Mouse (Mus musculus) lung, embryonic 15.5 days (tissue): Measurements from ENCODE around the gene Slc22a12. TPM values are rescaled to one million over a fixed set of nuclear protein-coding genes. Genes with fewer than 3 reads are reported as not detected.

Experiments
- ATAC-seq: fragments of 200-750 bp; cut with Nextera tagmentation; 2 replicates; pipeline ENCODE4 v1.8.0; 2017; ENCODE audit warnings: moderate number of reproducible peaks, borderline replicate concordance; ENCODE audit not compliant: low FRiP score, low TSS enrichment; ENCODE audit errors: extremely low read depth
- H3K27ac ChIP-seq: fragments of 300-500 bp; sonication (generic); 2 replicates; pipeline ENCODE4 v1.5.1; 2015; ENCODE audit warnings: moderate library complexity, mild to moderate bottlenecking, inconsistent platforms
- H3K27me3 ChIP-seq: fragments of 300-500 bp; sonication (generic); 2 replicates; pipeline ENCODE4 v1.6.1; 2015; ENCODE audit warnings: inconsistent platforms
- H3K36me3 ChIP-seq: fragments of 300-500 bp; sonication (generic); 2 replicates; pipeline ENCODE4 v1.6.1; 2015; ENCODE audit warnings: inconsistent platforms
- H3K4me1 ChIP-seq: fragments of 300-500 bp; sonication (generic); 2 replicates; pipeline ENCODE4 v1.6.1; 2015; ENCODE audit warnings: inconsistent platforms
- H3K4me2 ChIP-seq: fragments of 300-500 bp; sonication (generic); 2 replicates; pipeline ENCODE4 v1.6.1; 2015; ENCODE audit warnings: inconsistent platforms, mild to moderate bottlenecking, moderate library complexity
- H3K4me3 ChIP-seq: fragments of 300-500 bp; sonication (generic); 2 replicates; pipeline ENCODE4 v1.5.1; 2015; ENCODE audit warnings: mild to moderate bottlenecking, inconsistent platforms
- H3K9ac ChIP-seq: fragments of 300-500 bp; sonication (generic); 2 replicates; pipeline ENCODE4 v1.6.1; 2015; ENCODE audit warnings: inconsistent platforms
- H3K9me3 ChIP-seq: fragments of 300-500 bp; sonication (generic); 2 replicates; pipeline ENCODE4 v1.6.1; 2016; ENCODE audit warnings: inconsistent platforms
- WGBS: fragments of 180-500 bp; shearing (Covaris S2); methylation state at CpG from one replicate; pipeline ENCODE4 v1.1.7; 2015; 5-methylcytosine and 5-hydroxymethylcytosine counted together
- polyA plus RNA-seq: library from polyadenylated mRNA; unstranded; fragments of >200 nt; fragmentation: Nextera tagmentation; extraction: Ambion mirVana; gene quantifications from 2 replicates; pipeline ENCODE4 v1.2.1, GENCODE M21; 2015

Slc22a12 gene
- polyA plus RNA-seq, 1 experiment from 2014 or later, result 0.11 TPM

DNA sequence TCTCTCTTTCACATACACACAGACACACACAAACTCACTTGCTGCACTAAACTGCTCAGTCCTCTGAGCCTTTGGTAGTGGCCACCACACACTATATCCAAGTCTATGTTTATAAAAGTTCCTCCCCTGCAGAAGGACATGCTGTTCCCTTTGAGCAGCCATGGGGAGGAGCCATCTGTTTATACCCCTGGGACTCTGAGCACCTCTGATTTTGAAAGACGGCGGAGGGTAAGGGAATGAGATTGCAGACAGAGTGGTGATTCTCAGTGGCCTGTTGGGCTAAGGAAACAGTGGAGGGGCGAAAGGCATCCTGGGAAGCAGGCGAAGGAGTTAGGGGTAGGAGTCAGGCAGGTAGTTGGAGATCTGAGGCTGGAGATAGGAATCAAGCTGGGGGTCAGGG, 3.2 kb downstream of the Slc22a12 start:
- H3K27ac ChIP-seq, result no peak overlapping the region
- no peak for ATAC-seq
- H3K27me3 ChIP-seq, result no peaks in the 10 kb centered on the region; the same call in 1 of the 2 replicates

DNA sequence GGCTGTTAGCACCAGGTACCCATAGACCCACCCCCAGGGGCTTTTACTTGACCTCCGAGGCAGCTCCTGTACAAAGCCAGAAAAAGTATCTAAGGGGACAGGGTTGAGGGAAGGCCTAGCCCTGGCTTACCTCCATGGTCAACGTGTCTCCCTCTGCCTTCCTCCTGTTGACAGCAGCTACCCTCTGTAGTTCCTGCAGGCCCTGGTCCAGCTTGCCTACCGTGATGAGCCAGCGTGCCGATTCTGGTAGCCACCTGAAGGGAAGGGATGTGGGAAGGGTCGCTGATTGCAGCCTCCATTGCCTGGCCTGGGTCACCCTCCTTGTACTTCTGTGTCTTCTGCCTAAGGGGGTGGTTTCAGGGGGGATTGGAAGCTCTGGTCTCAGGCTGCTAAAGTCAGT, 4.3 kb downstream of the Slc22a12 start:
- Histone ChIP-seq H3K9me3 (no peaks in the 10 kb centered on the region), H3K36me3 (no peaks in the 10 kb centered on the region), H3K27ac (no peak overlapping the region), H3K4me3 (no peak overlapping the region), H3K27me3 (peaks cover 6% of the 10 kb centered on the region; the same call in 1 of the 2 replicates), H3K9ac (no peak overlapping the region), H3K4me2 (no peak overlapping the region), H3K4me1 (no peaks in the 10 kb centered on the region)
- no peak for ATAC-seq
- 82% methylated on average over 6 of the region's 6 CpGs for WGBS

More for the DNA sequence above, 3.2 kb downstream of the Slc22a12 start:
- Histone ChIP-seq H3K4me3 (no peak overlapping the region), H3K9me3 (no peaks in the 10 kb centered on the region), H3K36me3 (no peaks in the 10 kb centered on the region), H3K9ac (no peak overlapping the region), H3K4me2 (no peak overlapping the region), H3K4me1 (no peaks in the 10 kb centered on the region)
- WGBS, result 68% methylated on average over 4 of the region's 4 CpGs

DNA sequence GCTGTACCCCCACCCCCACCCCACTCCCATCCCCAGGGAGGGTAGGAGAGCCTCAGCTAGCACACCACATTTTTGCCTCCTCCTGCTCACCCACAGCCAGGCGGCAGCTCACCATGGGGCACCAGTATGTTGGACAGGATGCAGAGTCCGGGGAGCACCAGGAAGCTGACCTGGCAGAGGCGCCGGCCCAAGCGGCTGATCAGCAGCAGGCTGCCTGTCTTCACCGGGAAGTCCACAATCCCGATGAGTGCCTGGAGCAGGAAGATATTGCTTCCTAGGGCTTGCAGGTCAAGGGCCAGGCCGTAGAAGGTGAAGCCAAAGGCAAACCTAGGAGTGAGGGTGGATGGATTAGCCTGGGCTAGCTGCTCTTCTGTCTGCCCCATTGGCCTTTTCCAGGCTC, 5.3 kb downstream of the Slc22a12 start:
- Histone ChIP-seq H3K36me3 (no peaks in the 10 kb centered on the region), H3K4me2 (no peak overlapping the region), H3K4me1 (peaks cover 2% of the 10 kb centered on the region), H3K9me3 (no peaks in the 10 kb centered on the region), H3K9ac (no peak overlapping the region), H3K4me3 (no peak overlapping the region), H3K27me3 (peaks cover 16% of the 10 kb centered on the region), H3K27ac (no peak overlapping the region)
- ATAC-seq, result no peak
- 49% methylated on average over 8 of the region's 8 CpGs for WGBS

DNA sequence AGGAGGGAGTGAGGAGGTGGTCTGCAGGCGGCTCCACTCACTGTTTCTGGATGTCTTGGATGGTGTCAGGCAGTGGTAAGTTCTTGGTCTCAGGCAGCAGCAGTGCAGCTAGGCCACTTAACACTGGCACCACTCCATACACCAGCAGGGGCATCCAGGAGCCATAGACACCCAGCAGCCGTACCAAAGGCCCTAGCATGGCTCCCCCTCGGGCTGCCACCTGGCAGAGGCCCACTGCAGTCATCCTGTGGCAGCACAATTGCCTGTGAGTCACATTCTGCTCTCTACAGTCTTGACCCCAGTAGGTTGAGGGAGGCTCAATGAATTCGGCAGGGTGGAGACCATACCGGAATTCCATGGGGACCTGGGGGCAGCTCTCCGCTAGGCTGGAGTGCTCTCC, 6.1 kb downstream of the Slc22a12 start:
- no peaks in the 10 kb centered on the region for H3K36me3 ChIP-seq
- H3K27me3 ChIP-seq, result peaks cover 22% of the 10 kb centered on the region
- 60% methylated on average over 6 of the region's 6 CpGs for WGBS
- H3K4me2 ChIP-seq, result no peak overlapping the region
- H3K4me1 ChIP-seq, result peaks cover 10% of the 10 kb centered on the region
- H3K9ac ChIP-seq, result no peak overlapping the region
- no peak for ATAC-seq
- H3K27ac ChIP-seq, result no peak overlapping the region
- H3K4me3 ChIP-seq, result no peak overlapping the region
- H3K9me3 ChIP-seq, result no peaks in the 10 kb centered on the region

DNA sequence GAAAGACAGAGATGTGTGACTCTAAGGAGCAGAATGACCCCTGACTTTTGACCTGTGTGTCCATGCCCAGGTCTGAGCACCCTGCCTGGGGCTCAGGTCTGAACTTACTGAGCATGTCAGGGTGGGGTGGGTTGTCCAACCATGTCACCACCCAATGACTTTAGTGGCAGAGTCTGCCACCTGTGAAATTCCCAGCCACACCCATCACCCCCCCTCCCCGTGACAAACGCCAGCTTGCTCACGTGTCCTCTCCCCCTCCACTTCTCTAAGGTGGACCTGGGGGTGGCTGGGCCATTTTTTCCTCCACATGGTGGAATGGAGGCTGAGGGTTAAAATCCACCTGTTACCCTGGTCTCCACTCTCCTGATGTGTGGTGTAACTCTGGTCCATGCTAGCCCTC, 6.6 kb downstream of the Slc22a12 start:
- Histone ChIP-seq H3K27me3 (peaks cover 27% of the 10 kb centered on the region), H3K36me3 (no peaks in the 10 kb centered on the region), H3K4me1 (peaks cover 15% of the 10 kb centered on the region), H3K9ac (no peak overlapping the region), H3K27ac (no peak overlapping the region), H3K4me3 (no peak overlapping the region), H3K9me3 (no peaks in the 10 kb centered on the region), H3K4me2 (no peak overlapping the region)
- 61% methylated on average over 3 of the region's 3 CpGs for WGBS
- ATAC-seq, result no peak

DNA sequence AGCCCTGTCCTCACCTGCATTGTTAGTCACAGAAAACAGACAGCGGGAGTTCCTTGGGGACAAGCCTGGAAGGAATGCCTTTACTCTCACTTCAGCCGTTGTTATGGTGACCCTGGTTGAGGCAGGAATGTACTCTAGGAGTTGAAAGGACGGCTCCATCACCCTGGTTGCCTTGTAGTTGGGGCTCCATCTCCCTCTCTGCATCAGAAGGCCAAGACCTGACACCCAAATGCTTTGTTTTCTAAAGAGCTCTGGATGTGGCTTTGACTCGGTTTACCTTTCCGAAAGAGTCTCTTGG, 8.8 kb downstream of the Slc22a12 start:
- Histone ChIP-seq H3K27me3 (peaks cover 45% of the 10 kb centered on the region), H3K9me3 (no peaks in the 10 kb centered on the region), H3K27ac (no peak overlapping the region), H3K36me3 (no peaks in the 10 kb centered on the region), H3K9ac (no peak overlapping the region), H3K4me1 (peaks cover 19% of the 10 kb centered on the region), H3K4me2 (no peak overlapping the region), H3K4me3 (no peak overlapping the region)
- 53% methylated on average over 5 of the region's 5 CpGs for WGBS
- no peak for ATAC-seq

DNA sequence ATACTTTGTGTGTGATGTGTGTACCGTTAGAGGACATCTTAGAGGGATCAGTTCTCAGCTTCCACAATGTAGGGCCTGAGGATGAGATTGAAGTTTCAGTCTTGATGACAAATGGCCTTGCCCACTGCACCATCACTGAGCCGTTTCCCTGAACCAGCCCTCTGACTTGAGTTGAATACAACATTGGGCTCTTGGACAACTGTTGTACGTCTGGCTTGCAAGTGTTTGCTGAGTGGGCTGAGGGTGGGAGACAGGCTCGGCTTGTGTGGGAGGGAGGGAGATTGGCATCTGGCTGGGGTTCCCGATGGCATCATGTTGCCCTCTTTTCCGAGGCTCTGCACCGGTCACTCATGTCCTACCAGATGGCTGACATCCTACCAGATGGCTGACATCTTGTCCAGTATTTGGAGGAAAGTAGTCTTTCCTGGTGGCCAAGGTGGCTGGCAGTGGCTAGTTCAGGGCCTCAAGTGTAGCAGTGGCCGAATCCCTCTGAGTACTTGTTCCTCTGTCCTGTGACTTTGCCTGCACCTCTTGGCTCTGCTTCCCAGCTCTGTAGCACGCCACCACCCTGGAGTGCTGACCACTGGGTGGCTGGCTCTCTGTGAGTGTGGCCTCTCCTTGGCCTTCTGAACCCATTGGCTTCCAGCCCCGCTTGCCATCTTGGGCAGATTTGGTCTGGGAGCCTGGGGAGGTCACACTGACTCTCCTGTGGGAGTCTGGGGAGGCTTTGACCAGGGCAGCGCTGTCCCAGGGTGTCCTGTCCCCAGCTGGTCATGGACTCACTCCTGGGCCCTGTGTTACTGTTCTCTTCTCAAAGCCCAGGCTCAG, 9.3 kb downstream of the Slc22a12 start:
- Histone ChIP-seq H3K9ac (no peak overlapping the region), H3K4me3 (no peak overlapping the region), H3K9me3 (no peaks in the 10 kb centered on the region), H3K27me3 (peaks cover 48% of the 10 kb centered on the region), H3K27ac (no peak overlapping the region), H3K4me1 (peaks cover 19% of the 10 kb centered on the region), H3K36me3 (no peaks in the 10 kb centered on the region), H3K4me2 (no peak overlapping the region)
- WGBS, result 67% methylated on average over 11 of the region's 11 CpGs
- no peak for ATAC-seq

DNA sequence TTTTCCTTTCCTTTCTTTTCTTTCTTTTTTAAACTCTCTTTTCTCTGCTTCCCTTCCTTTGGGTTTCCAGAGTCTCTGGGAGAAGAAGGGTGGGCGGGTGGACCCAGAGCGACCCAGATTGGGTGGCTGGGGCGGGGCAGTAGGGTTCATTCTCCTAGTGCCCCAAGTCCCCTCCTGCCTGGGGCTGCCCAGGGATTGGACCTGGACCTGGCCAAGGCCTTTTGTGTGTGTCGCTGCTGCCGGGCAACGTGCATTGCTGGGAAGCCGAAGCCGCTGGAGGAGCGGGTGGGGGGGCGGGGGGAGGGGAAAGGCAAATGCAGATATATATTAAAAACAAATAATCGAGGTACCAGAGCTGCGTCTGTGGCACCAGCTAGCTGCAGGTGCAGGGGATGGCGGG, 10.2 kb downstream of the Slc22a12 start:
- Histone ChIP-seq H3K27ac (no peak overlapping the region), H3K9ac (no peak overlapping the region), H3K4me2 (peak overlapping the region; percentile 83), H3K27me3 (peaks cover 48% of the 10 kb centered on the region), H3K4me1 (peaks cover 19% of the 10 kb centered on the region), H3K36me3 (no peaks in the 10 kb centered on the region), H3K4me3 (no peak overlapping the region; the same call in 1 of the 2 replicates), H3K9me3 (no peaks in the 10 kb centered on the region)
- 5% methylated on average over 11 of the region's 13 CpGs for WGBS
- ATAC-seq, result no peak

DNA sequence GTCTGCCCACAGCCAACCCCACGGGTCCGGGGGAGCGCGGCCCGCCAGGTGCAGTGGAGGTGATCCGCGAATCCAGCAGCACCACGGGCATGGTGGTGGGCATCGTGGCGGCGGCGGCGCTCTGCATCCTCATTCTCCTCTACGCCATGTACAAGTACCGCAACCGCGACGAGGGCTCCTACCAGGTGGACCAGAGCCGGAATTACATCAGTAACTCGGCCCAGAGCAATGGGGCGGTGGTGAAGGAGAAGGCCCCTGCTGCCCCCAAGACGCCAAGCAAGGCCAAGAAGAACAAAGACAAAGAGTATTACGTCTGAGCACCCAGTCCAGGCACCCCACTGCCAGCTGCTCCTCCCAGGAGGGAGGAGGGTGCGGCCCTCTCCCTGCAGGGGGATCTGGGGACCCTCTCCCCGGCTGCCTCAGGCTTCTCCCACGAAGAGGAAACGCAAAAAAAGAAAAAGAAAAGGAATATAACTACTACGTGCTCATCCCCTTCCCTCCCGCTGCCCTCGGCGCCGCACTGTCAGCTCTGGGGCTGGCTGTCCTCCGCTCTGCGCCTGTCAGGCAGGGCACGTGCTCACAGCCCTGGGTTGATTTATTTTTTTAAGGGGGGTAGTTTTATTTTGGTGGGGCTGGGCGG, 10.9 kb downstream of the Slc22a12 start:
- H3K27me3 ChIP-seq, result peaks cover 48% of the 10 kb centered on the region
- peaks cover 19% of the 10 kb centered on the region for H3K4me1 ChIP-seq
- H3K36me3 ChIP-seq, result no peaks in the 10 kb centered on the region
- H3K4me3 ChIP-seq, result peak overlapping the region; percentile 41
- ATAC-seq, result no peak
- no peaks in the 10 kb centered on the region for H3K9me3 ChIP-seq
- 2% methylated on average over 36 of the region's 36 CpGs for WGBS
- H3K4me2 ChIP-seq, result peak overlapping the region; percentile 83
- no peak overlapping the region for H3K9ac ChIP-seq
- H3K27ac ChIP-seq, result no peak overlapping the region

DNA sequence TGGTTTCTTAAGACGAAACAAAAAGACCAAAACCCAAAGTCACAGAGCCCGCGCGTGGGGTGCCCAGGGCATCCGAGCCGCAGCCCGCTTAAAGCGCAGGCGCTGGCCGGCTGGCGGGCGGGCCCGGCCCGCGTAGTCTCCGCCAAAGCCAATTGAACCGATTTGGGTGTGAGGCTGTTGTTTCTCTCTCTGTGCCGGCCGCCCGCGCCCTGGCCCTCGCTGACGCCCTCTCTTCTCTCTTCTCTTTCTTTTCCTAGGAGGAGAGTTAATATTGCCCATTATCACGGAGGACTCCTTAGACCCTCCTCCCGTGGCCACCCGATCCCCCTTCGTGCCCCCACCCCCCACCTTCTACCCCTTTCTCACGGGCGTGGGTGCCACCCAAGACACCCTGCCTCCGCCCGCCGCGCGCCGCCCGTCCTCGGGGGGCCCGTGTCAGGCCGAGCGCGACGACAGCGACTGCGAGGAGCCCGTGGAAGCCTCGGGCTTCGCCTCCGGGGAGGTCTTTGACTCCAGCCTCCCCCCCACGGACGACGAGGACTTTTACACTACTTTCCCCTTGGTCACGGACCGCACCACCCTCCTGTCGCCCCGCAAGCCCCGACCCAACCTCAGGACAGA, 11.7 kb downstream of the Slc22a12 start:
- WGBS, result under 1% methylated on average over 56 of the region's 56 CpGs
- Histone ChIP-seq H3K4me2 (peak overlapping the region; percentile 83), H3K27ac (no peak overlapping the region), H3K36me3 (no peaks in the 10 kb centered on the region), H3K4me1 (peaks cover 19% of the 10 kb centered on the region), H3K9me3 (no peaks in the 10 kb centered on the region), H3K9ac (peak overlapping the region; percentile 32; the same call in 1 of the 2 replicates), H3K4me3 (peak overlapping the region; percentile 41), H3K27me3 (peaks cover 48% of the 10 kb centered on the region)
- ATAC-seq, result no peak

DNA sequence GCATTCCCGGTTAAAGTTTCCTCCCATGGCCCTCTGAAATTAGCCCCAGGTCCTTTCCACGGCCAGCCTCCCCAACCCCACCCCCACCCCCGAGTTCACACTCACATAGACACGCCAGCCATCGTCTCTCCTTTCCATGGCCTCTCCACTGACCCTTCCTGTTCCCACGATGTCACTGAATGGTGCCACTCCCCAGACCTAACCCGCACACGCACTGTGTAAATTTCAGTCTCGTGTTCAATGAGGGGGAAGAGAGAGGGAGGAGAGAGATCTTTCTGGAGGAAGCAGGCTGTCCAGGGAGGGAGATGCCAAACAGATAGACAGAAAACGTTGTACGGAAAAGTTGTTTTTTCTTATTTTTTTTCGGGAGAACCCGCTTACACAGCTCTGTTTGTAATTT, 12.5 kb downstream of the Slc22a12 start:
- Histone ChIP-seq H3K27ac (no peak overlapping the region), H3K9ac (no peak overlapping the region), H3K27me3 (peaks cover 48% of the 10 kb centered on the region)

More for the DNA sequence above, 12.5 kb downstream of the Slc22a12 start:
- Histone ChIP-seq H3K36me3 (no peaks in the 10 kb centered on the region), H3K4me2 (no peak overlapping the region), H3K4me1 (peaks cover 19% of the 10 kb centered on the region), H3K4me3 (no peak overlapping the region), H3K9me3 (no peaks in the 10 kb centered on the region)
- ATAC-seq, result no peak
- 26% methylated on average over 13 of the region's 13 CpGs for WGBS
